Mouse (Mus musculus): Measurements from ENCODE around the gene Usp39.

The Usp39 gene

GRCm38 (mm10) chr6:72371571-72371970, 26.6 kb upstream of the Usp39 start:
- no peak for DNase-seq (ENCODE audit: low spot score)

GRCm38 (mm10) chr6:72371147-72371546, 26.2 kb upstream of the Usp39 start:
- no peak for DNase-seq (ENCODE audit: low spot score)

DNA sequence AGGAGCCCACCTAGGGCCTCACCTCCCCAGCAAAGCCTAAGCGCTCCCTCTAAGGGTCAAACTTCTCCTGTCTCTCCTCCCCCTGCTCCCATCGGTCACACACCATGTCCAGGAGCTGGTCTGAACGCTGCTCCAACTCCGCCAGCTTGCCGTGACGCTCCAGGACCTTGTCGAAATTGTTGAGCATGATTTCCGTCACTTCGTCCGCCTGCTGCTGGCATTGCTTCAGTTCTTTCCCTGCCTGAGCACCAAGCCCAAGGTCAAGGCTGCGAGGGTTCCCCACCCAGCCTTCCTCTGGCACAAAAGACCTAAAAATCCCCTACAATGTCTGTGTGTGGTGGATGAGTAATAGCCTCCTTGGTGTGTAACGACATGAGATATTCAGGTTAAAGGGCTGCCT, 25.1 kb upstream of the Usp39 start:
- no peak for DNase-seq (ENCODE audit: low spot score)

- no peak for DNase-seq (ENCODE audit: low spot score)
Observed at GRCm38 (mm10) chr6:72369557-72369956, 24.6 kb upstream of the Usp39 start.

- no peak for DNase-seq (ENCODE audit: low spot score)
Observed at GRCm38 (mm10) chr6:72367460-72367974, 22.5 kb upstream of the Usp39 start.

GRCm38 (mm10) chr6:72366844-72367443, 22.0 kb upstream of the Usp39 start, which contains the start of gene Rnf181:
Rnf181 (minus strand) TSS chr6:72366956.
- no peak for DNase-seq (ENCODE audit: low spot score)

GRCm38 (mm10) chr6:72366304-72366703, 21.3 kb upstream of the Usp39 start:
- DNase-seq (ENCODE audit: low spot score), result no peak

- DNase-seq (ENCODE audit: low spot score), result no peak
Observed at GRCm38 (mm10) chr6:72364985-72365384, 20.0 kb upstream of the Usp39 start.

DNA sequence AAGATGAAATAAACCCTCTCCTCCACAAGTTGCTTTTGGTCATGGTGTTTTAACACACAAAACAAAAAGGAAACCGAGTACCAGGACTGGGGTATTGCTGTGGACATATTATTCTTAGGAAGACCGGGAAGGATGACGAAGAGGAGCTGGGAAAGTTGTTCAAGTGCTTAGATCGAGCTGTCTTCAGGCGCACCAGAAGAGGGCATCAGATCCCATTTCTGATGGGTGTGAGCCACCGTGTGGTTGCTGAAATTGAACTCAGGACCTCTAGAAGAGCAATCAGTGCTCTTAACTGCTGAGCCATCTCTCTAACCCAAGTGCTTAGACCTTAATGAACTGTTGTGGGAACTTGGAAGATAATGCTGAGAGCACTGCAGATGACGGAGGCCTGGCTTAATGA, 19.0 kb upstream of the Usp39 start:
- no peak for DNase-seq (ENCODE audit: low spot score)

- peak; percentile 99 for DNase-seq (ENCODE audit: low spot score)
Observed at GRCm38 (mm10) chr6:72362132-72363028, 17.4 kb upstream of the Usp39 start.

- DNase-seq (ENCODE audit: low spot score), result no peak
Observed at GRCm38 (mm10) chr6:72361121-72361551, 16.2 kb upstream of the Usp39 start.

- DNase-seq (ENCODE audit: low spot score), result no peak
Observed at GRCm38 (mm10) chr6:72360599-72360935, 15.6 kb upstream of the Usp39 start.

GRCm38 (mm10) chr6:72359891-72360598, 15.1 kb upstream of the Usp39 start:
- no peak for DNase-seq (ENCODE audit: low spot score)

GRCm38 (mm10) chr6:72359343-72359742, 14.4 kb upstream of the Usp39 start:
- DNase-seq (ENCODE audit: low spot score), result no peak

GRCm38 (mm10) chr6:72358086-72358764, 13.2 kb upstream of the Usp39 start:
- DNase-seq (ENCODE audit: low spot score), result no peak

DNA sequence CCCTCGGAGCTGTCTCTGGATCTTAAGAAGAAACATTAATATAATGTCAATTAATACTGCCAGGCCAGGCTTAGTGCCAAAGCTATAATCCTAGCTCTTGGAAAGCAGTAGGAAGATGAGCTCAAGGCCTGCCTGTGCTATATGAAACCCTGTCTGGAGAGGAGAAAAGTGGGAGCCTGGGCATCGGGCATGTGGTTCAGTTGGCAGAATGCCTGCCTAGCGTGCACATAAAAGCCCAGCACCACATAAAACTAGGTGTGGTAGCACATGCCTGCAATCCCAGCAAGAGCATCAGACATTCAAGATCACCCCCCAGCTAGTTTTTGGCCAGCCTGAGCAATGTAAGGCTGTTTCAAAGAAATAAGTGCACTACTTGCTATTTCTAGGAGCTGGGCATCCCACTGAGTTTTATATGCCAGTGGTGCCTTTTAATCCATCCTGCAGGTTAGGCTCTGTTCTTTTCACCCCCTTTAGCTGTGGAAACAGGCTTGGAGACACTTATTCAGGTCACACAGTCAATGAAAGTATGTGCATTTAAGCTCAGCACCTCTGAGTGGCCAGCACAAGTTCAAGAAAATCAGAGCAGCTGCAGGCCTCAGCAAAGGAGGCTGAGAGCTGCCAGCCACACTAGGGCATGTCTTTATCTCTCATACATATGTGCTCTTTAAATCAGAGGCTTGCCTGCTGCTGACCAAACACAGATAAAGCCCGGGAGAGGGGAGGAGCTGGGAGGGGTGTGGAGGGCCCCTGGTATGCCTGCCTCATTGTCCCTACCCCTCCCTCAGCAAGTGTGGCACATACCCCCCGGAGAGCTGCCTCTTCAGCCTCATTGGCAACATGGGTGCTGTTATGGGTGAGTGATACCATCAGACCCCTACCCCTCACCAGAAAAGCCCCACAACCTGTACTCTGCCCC, 12.4 kb upstream of the Usp39 start:
- no peak for DNase-seq (ENCODE audit: low spot score)

- DNase-seq (ENCODE audit: low spot score), result no peak
Observed at GRCm38 (mm10) chr6:72356001-72356532, 11.1 kb upstream of the Usp39 start.

- DNase-seq (ENCODE audit: low spot score), result peak; percentile 81
Observed at GRCm38 (mm10) chr6:72355066-72355911, 10.3 kb upstream of the Usp39 start, which contains the start of gene Tmem150a. Tmem150a (plus strand) TSS chr6:72355447.

DNA sequence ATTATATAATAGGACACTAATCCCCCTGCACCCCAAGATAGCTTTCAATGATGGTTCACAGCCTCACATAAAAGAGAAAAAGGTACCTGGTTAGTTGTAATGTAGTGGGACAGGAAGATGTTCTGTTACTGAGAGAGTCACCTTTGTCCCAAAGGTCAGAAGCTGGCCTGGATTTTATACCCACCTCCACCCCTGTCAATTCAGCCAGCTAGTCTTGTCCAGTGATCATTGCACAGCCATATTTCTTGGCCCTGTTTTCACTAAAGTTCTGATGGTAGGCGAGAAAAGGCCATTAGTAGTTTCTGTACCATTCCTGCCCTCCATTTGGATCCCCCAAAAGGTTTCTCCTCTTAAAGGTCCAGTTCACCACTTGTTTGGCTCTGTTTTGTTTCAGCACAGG, 9.0 kb upstream of the Usp39 start:
- DNase-seq (ENCODE audit: low spot score), result no peak
